Mouse (Mus musculus) kidney, postnatal 0 days (tissue): Measurements from ENCODE around the gene Olfr1500. TPM values are rescaled to one million over a fixed set of nuclear protein-coding genes. Genes with fewer than 3 reads are reported as not detected.
"Not testable (repeated sequence)": the region's sequence is repeated elsewhere in the genome, so short reads cannot be mapped to it uniquely, and the experiment has no call there.

Source experiments
- ATAC-seq: fragments of 200-750 bp; cut with Nextera tagmentation; replicated peaks from 2 replicates; pipeline ENCODE4 v1.8.0; 2017; ENCODE audit warnings: low read depth, moderate number of reproducible peaks, moderate TSS enrichment, moderate library complexity; ENCODE audit not compliant: low FRiP score
- DNase-seq: peaks from one replicate; pipeline ENCODE4 v3.0.0-alpha.2; 2016; ENCODE audit warnings: low spot score
- H3K27ac ChIP-seq: fragments of 300-500 bp; sonication (generic); 2 replicates; pipeline ENCODE4 v1.5.1; 2014; ENCODE audit warnings: mild to moderate bottlenecking
- H3K27me3 ChIP-seq: fragments of 300-500 bp; sonication (generic); 2 replicates; pipeline ENCODE4 v1.6.1; 2014; ENCODE audit warnings: low read length, mixed read lengths; ENCODE audit not compliant: insufficient read depth
- H3K36me3 ChIP-seq: fragments of 300-500 bp; sonication (generic); 2 replicates; pipeline ENCODE4 v1.6.1; 2014; ENCODE audit warnings: low read length, mixed read lengths; ENCODE audit not compliant: insufficient read depth
- H3K4me1 ChIP-seq: fragments of 300-500 bp; sonication (generic); replicated peaks from 2 replicates; pipeline ENCODE4 v1.6.1; 2014; ENCODE audit warnings: antibody characterized with exemption, low read length, mixed read lengths; ENCODE audit not compliant: insufficient read depth
- H3K4me2 ChIP-seq: fragments of 300-500 bp; sonication (generic); 2 replicates; pipeline ENCODE4 v1.6.1; 2014; ENCODE audit warnings: mild to moderate bottlenecking, low read length, moderate library complexity, mixed read lengths
- H3K4me3 ChIP-seq: fragments of 300-500 bp; sonication (generic); replicated peaks from 2 replicates; pipeline ENCODE4 v1.5.1; 2014; ENCODE audit warnings: low read depth, low read length
- H3K9ac ChIP-seq: fragments of 300-500 bp; sonication (generic); 2 replicates; pipeline ENCODE4 v1.6.1; 2014; ENCODE audit warnings: low read depth, low read length
- H3K9me3 ChIP-seq: fragments of 300-500 bp; sonication (generic); replicated peaks from 2 replicates; pipeline ENCODE4 v1.6.1; 2016; ENCODE audit warnings: low read length, inconsistent platforms, mixed read lengths
- CTCF ChIP-seq: IDR thresholded peaks from 2 replicates; pipeline ENCODE4 v1.5.1; 2016; ENCODE audit warnings: antibody characterized with exemption, low read depth, mild to moderate bottlenecking, moderate library complexity
- WGBS: fragments of 180-500 bp; shearing (Covaris S2); extraction: QIAGEN DNeasy Blood & Tissue Kit; methylation state at CpG from one replicate; pipeline ENCODE4 v1.1.7; 2014; 5-methylcytosine and 5-hydroxymethylcytosine counted together
- polyA plus RNA-seq: library from polyadenylated mRNA; unstranded; fragments of >200 nt; fragmentation: Nextera tagmentation; extraction: Ambion mirVana; gene quantifications from 2 replicates; pipeline ENCODE4 v1.2.1, GENCODE M21; 2015

Olfr1500 gene
- polyA plus RNA-seq, 1 experiment from 2014 or later, result not detected

- no peak for ATAC-seq
- no peak for DNase-seq
- H3K9me3 ChIP-seq, result no peaks in the 10 kb centered on the region
- no peak overlapping the region for H3K4me2 ChIP-seq
- no peak overlapping the region for H3K9ac ChIP-seq
- H3K27me3 ChIP-seq, result no peaks in the 10 kb centered on the region
- TF ChIP-seq CTCF, result peak; percentile 41
- no peaks in the 10 kb centered on the region for H3K4me1 ChIP-seq
- H3K27ac ChIP-seq, result no peak overlapping the region
- H3K4me3 ChIP-seq, result no peak overlapping the region
- WGBS, result 59% methylated on average over 2 of the region's 2 CpGs
- no peaks in the 10 kb centered on the region for H3K36me3 ChIP-seq
Measured at GRCm38 (mm10) chr19:13812823-13813222, 17.5 kb downstream of the Olfr1500 start.

- not testable (repeated sequence) for H3K9me3 ChIP-seq, H3K4me1 ChIP-seq, H3K9ac ChIP-seq, H3K4me2 ChIP-seq, H3K27me3 ChIP-seq, H3K36me3 ChIP-seq, H3K27ac ChIP-seq, ATAC-seq, H3K4me3 ChIP-seq, DNase-seq
- WGBS, result 54% methylated on average over 1 of the region's 1 CpGs
Measured at GRCm38 (mm10) chr19:13805486-13805885, 24.8 kb downstream of the Olfr1500 start.

DNA sequence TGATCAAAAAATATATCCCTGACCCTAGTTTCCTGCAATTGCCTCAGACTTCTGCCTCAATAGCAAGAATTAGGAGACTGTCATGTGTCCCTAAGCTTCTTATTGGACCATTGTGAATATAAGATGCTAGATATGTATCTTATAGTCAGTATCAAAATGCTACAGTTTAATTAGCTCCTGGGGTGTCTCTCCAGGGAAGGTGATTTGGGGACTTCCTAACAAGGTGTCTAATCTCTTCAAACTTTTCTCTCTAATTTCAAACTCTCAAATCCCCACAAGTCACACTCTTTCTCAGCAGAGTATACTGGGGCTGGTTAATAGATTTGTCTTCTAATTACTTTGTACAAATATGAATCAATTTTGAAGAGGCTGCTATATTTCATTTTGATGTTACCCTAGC is 32.2 kb downstream of the Olfr1500 start, which contains the start of gene Olfr1497:
Gene Olfr1497 (minus strand): TSS at position 101 of the 400 bp plus-strand sequence.
- ATAC-seq, result no peak

DNA sequence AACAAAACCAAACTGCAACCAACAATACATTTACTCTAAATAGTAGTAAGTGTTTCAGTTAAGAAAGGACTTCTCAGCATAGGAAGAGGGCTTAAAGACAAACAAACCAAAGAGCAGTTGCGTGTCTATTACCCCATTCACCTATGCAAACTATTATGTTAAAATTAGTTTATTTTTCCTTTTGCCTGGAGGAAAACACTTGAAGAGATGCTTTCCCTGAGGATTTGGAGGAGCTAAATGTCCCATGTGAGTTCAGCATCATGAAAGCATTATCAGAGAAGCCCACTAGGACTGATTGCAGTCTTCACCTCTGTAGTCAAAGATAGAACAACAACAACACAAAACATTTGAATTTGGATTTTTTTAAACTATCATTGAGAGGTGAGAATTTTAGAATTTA is 52.7 kb downstream of the Olfr1500 start, which contains the start of gene Olfr1496:
Gene Olfr1496 (plus strand): TSS at position 301 of the 400 bp plus-strand sequence.
- Histone ChIP-seq H3K9me3 (no peaks in the 10 kb centered on the region), H3K4me2 (no peak within 1 kb of the TSS), H3K9ac (no peak within 1 kb of the TSS), H3K36me3 (no peaks in the 10 kb centered on the region), H3K27me3 (no peaks in the 10 kb centered on the region), H3K4me3 (no peak within 1 kb of the TSS), H3K27ac (no peak within 1 kb of the TSS), H3K4me1 (no peaks in the 10 kb centered on the region)
- no peak for ATAC-seq
- no peak for DNase-seq
- 91% methylated on average over 1 of the region's 1 CpGs for WGBS
- TF ChIP-seq CTCF, result no peak

More for the DNA sequence above, 32.2 kb downstream of the Olfr1500 start, which contains the start of gene Olfr1497:
- no peak for TF ChIP-seq CTCF
- Histone ChIP-seq H3K27me3 (no peaks in the 10 kb centered on the region), H3K4me1 (no peaks in the 10 kb centered on the region), H3K36me3 (no peaks in the 10 kb centered on the region), H3K4me3 (no peak within 1 kb of the TSS), H3K9me3 (no peaks in the 10 kb centered on the region), H3K27ac (no peak within 1 kb of the TSS), H3K4me2 (no peak within 1 kb of the TSS), H3K9ac (no peak within 1 kb of the TSS)
- DNase-seq, result no peak

Other genes starting within 250 kb of the Olfr1500 start
- not detected in 2 replicates for gene Olfr1484, start 247.0 kb downstream of the Olfr1500 start, polyA plus RNA-seq
- gene Olfr1487, start 213.1 kb downstream of the Olfr1500 start, polyA plus RNA-seq, result not detected in 2 replicates
- not detected in 2 replicates for gene Olfr1489, start 198.9 kb downstream of the Olfr1500 start, polyA plus RNA-seq
- not detected in 2 replicates for gene Olfr1490, start 179.4 kb downstream of the Olfr1500 start, polyA plus RNA-seq
- not detected in 2 replicates for gene Olfr1491, start 133.2 kb downstream of the Olfr1500 start, polyA plus RNA-seq
- not detected in 2 replicates for gene Olfr1493-ps1, start 107.2 kb downstream of the Olfr1500 start, polyA plus RNA-seq
- not detected in 2 replicates for gene Olfr1494, start 90.8 kb downstream of the Olfr1500 start, polyA plus RNA-seq
- gene Olfr1495, start 65.9 kb downstream of the Olfr1500 start, polyA plus RNA-seq, result not detected in 2 replicates
- gene Olfr1496, start 52.6 kb downstream of the Olfr1500 start, polyA plus RNA-seq, result not detected in 2 replicates
- gene Olfr1497, start 32.3 kb downstream of the Olfr1500 start, polyA plus RNA-seq, result not detected in 2 replicates
- gene Olfr1499, start 11.0 kb downstream of the Olfr1500 start, polyA plus RNA-seq, result not detected in 2 replicates
- not detected in 2 replicates for gene Olfr1501, start 20.2 kb upstream of the Olfr1500 start, polyA plus RNA-seq
- gene Olfr1502, start 31.3 kb upstream of the Olfr1500 start, polyA plus RNA-seq, result not detected in 2 replicates
- gene Olfr1504, start 67.4 kb upstream of the Olfr1500 start, polyA plus RNA-seq, result not detected in 2 replicates
- not detected in 2 replicates for gene Olfr1505, start 83.0 kb upstream of the Olfr1500 start, polyA plus RNA-seq